Mouse (Mus musculus) small intestine, adult 2 months (tissue): ENCODE measurements around the gene Ptpn11. TPM values are rescaled to one million over a fixed set of nuclear protein-coding genes. Genes with fewer than 3 reads are reported as not detected.
"Not testable (repeated sequence)": the region's sequence is repeated elsewhere in the genome, so short reads cannot be mapped to it uniquely, and the experiment has no call there.

Experiments
- H3K27ac ChIP-seq: fragments of 200-500 bp; 2 replicates; pipeline ENCODE4 v1.5.1; 2012; ENCODE audit warnings: low read depth, low read length, control low read depth, inconsistent platforms; ENCODE audit not compliant: insufficient read depth
- H3K27me3 ChIP-seq: fragments of 200-500 bp; 2 replicates; pipeline ENCODE4 v1.6.1; 2012; ENCODE audit warnings: mild to moderate bottlenecking, moderate library complexity, low read length, inconsistent platforms; ENCODE audit not compliant: control insufficient read depth, insufficient read depth
- H3K36me3 ChIP-seq: fragments of 200-500 bp; 2 replicates; pipeline ENCODE4 v1.6.1; 2012; ENCODE audit warnings: mild to moderate bottlenecking, low read length, control low read depth, inconsistent platforms; ENCODE audit not compliant: control insufficient read depth, insufficient read depth
- H3K4me1 ChIP-seq: fragments of 200-500 bp; 2 replicates; pipeline ENCODE4 v1.6.1; 2012; ENCODE audit warnings: low read length, inconsistent platforms, mixed read lengths; ENCODE audit not compliant: control insufficient read depth, insufficient read depth, insufficient read length
- H3K4me3 ChIP-seq: fragments of 200-500 bp; 2 replicates; pipeline ENCODE4 v1.5.1; 2012; ENCODE audit warnings: low read depth, mild to moderate bottlenecking, control low read depth, inconsistent platforms, low read length, moderate library complexity
- CTCF ChIP-seq: fragments of 200-500 bp; IDR thresholded peaks from 2 replicates; pipeline ENCODE4 v1.5.1; 2012; ENCODE audit warnings: low read depth, mild to moderate bottlenecking, control low read depth, inconsistent platforms, low read length, moderate library complexity, mixed read lengths; ENCODE audit not compliant: insufficient replicate concordance, insufficient read length; ENCODE audit errors: extremely low read depth
- POLR2A ChIP-seq: fragments of 200-500 bp; IDR thresholded peaks from 2 replicates; pipeline ENCODE4 v1.6.1; 2012; ENCODE audit warnings: low read depth, mild to moderate bottlenecking, control low read depth, inconsistent platforms, low read length, moderate library complexity
- whole genome bisulfite sequencing: fragments of 180-500 bp; shearing (Covaris S2); methylation state at CpG from one replicate; pipeline ENCODE4 v1.1.7; 2018; 5-methylcytosine and 5-hydroxymethylcytosine counted together
- polyA plus RNA-seq: library from polyadenylated mRNA; depleted of rRNA; stranded (reverse); fragments of >200 nt; gene quantifications from 2 replicates; pipeline ENCODE4 v1.2.3, GENCODE M21; 2012

Gene Ptpn11
- polyA plus RNA-seq, 1 experiment, result 14.2 TPM

DNA sequence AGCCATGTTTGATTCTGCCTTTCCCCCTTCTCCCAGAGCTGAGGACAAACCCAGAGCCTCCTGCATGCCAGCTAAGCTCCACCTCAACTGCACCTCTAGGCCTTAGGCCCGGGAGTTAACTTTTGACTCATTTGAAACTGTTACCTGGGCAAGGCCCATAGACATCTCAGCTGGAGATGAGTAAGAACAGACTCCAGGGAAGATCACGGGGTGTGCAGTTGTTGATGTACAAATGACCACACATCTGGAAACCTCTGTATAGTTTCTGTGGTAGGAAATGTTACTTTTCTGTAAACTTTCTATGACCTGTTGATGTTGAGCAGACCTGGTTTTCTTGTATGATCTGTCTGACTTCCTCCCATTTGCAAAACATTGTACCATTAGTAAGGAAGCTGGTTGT lies 38.0 kb upstream of the Ptpn11 start:
- H3K36me3 ChIP-seq, result 0 out of 2 replicates have a peak, but pooled peaks cover 2% of the 10 kb centered on the region
- TF ChIP-seq POLR2A, result no peak
- no peak for TF ChIP-seq CTCF
- no peaks in the 10 kb centered on the region for H3K27me3 ChIP-seq
- no peak overlapping the region for H3K27ac ChIP-seq
- peaks cover 28% of the 10 kb centered on the region; the same call in 1 of the 2 replicates for H3K4me1 ChIP-seq
- WGBS, result 75% methylated on average over 2 of the region's 2 CpGs
- no peak overlapping the region for H3K4me3 ChIP-seq

DNA sequence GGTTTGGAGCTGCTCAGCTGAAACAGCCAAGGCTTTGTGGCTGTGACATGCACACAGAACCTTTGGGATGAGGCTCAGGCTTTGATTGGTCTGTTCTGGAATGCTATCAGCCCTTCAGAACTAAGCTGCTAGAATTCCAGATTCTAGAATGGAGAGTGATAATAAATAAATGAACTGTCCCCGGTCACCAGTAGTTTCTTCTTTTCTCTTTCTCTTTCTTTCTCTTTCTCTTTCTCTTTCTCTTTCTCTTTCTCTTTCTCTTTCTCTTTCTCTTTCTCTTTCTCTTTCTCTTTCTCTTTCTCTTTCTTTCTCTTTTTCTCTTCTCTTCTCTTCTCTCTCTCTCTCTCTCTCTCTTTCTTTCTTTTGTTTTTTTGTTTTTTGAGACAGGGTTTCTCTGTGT lies 36.1 kb upstream of the Ptpn11 start:
- Histone ChIP-seq H3K4me1 (peaks cover 24% of the 10 kb centered on the region; the same call in 1 of the 2 replicates), H3K27ac (peak overlapping the region; percentile 64)
- not testable (repeated sequence) for H3K27me3 ChIP-seq, H3K4me3 ChIP-seq, H3K36me3 ChIP-seq
- 53% methylated on average over 1 of the region's 1 CpGs for WGBS

- 65% methylated on average over 4 of the region's 4 CpGs for WGBS
- peak overlapping the region; percentile 64; the same call in 1 of the 2 replicates for H3K27ac ChIP-seq
Observed at GRCm38 (mm10) chr5:121226845-121227244, 35.6 kb upstream of the Ptpn11 start.

DNA sequence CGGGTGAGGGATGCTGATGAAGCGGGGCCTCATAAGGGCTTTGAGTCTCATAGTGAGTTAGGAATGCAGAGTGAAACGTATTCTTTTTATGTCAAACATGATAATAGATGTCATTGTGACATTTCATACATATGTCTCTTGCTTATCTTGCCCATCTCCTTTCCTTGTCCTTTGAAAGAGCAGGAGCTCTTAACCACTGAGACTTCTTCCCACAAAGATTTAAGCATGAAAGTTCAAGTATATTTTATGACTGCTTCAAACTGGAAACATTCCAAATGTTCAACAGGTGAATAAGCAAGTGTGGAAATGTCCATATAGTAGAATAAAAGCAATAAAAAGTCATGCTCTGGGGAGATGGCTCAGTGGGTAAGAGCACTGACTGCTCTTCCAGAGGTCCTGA lies 35.2 kb upstream of the Ptpn11 start:
- Histone ChIP-seq H3K4me3 (no peak overlapping the region), H3K27ac (peak overlapping the region; percentile 38), H3K36me3 (0 out of 2 replicates have a peak, but pooled peaks cover 2% of the 10 kb centered on the region), H3K27me3 (no peaks in the 10 kb centered on the region), H3K4me1 (peaks cover 25% of the 10 kb centered on the region; the same call in 1 of the 2 replicates)
- WGBS, result 28% methylated on average over 3 of the region's 3 CpGs
- TF ChIP-seq CTCF (no peak), POLR2A (no peak)

More at GRCm38 (mm10) chr5:121226845-121227244, 35.6 kb upstream of the Ptpn11 start:
- Histone ChIP-seq H3K4me1 (peaks cover 24% of the 10 kb centered on the region; the same call in 1 of the 2 replicates), H3K36me3 (0 out of 2 replicates have a peak, but pooled peaks cover 2% of the 10 kb centered on the region), H3K4me3 (no peak overlapping the region), H3K27me3 (no peaks in the 10 kb centered on the region)
- no peak for TF ChIP-seq POLR2A
- TF ChIP-seq CTCF, result no peak

GRCm38 (mm10) chr5:121225854-121226253 lies 34.7 kb upstream of the Ptpn11 start:
- WGBS, result 27% methylated on average over 2 of the region's 2 CpGs
- H3K36me3 ChIP-seq, result peaks cover 2% of the 10 kb centered on the region; the same call in 1 of the 2 replicates
- no peaks in the 10 kb centered on the region for H3K27me3 ChIP-seq
- no peak overlapping the region for H3K4me3 ChIP-seq
- TF ChIP-seq CTCF (no peak), POLR2A (no peak)
- H3K27ac ChIP-seq, result peak overlapping the region; percentile 38
- peaks cover 25% of the 10 kb centered on the region for H3K4me1 ChIP-seq

- Histone ChIP-seq H3K4me3 (no peak overlapping the region), H3K4me1 (peaks cover 16% of the 10 kb centered on the region), H3K27me3 (no peaks in the 10 kb centered on the region), H3K36me3 (peaks cover 2% of the 10 kb centered on the region; the same call in 1 of the 2 replicates), H3K27ac (no peak overlapping the region)
- 61% methylated on average over 3 of the region's 3 CpGs for WGBS
- no peak for TF ChIP-seq POLR2A
- TF ChIP-seq CTCF, result no peak
Observed at GRCm38 (mm10) chr5:121224856-121225255, 33.7 kb upstream of the Ptpn11 start.

DNA sequence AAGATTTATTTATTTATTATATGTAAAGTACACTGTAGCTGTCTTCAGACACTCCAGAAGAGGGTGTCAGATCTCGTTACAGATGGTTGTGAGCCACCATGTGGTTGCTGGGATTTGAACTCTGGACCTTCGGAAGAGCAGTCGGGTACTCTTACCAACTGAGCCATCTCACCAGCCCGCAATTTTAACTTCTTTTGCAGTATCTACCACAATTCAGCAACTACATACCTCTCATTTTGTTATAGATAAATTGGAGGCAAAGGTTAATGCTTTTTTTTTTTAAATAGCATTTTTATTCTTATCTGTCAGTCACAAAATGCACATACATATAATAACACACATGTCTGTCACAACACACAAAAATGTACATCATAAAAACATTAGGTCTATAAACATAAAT lies 32.8 kb upstream of the Ptpn11 start:
- peaks cover 19% of the 10 kb centered on the region for H3K4me1 ChIP-seq
- 73% methylated on average over 4 of the region's 4 CpGs for WGBS
- not testable (repeated sequence) for H3K4me3 ChIP-seq, H3K27me3 ChIP-seq, H3K36me3 ChIP-seq, H3K27ac ChIP-seq
